Mouse (Mus musculus) bone marrow macrophage, adult 2 months (primary cell): ENCODE measurements at regions not wholly inside any gene's neighbourhood (a gene's known extent, or its start where the extent isn't known, plus 50 kb on each side); places are given as distances from the start of the nearest gene placed in this dataset.

Source experiments
- CTCF ChIP-seq: IDR thresholded peaks from 2 replicates; pipeline ENCODE4 v1.5.1; 2012; ENCODE audit warnings: low read depth, mild to moderate bottlenecking, low read length, moderate library complexity
- POLR2A ChIP-seq: IDR thresholded peaks from 2 replicates; pipeline ENCODE4 v1.6.1; 2012; ENCODE audit warnings: mild to moderate bottlenecking, low read depth, low read length, borderline replicate concordance

DNA sequence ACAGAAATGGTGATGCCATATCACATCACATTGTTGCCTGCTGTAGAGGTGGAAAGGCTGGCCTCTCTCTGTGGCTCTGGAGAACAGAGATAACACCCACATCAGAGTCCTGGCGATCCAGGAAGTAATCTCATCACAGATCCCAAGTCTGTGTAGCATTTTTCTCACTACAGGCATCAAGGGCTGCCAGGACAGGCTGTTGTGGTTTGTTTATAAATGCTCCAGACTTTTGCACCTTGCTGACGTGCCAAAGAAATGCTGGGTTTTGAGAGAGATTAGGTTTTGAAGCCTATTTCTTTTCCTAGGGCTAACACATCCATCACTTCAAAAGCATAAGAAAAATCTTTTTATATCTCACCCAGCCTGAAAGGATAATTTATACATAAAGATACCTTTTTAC, 76.3 kb downstream of the Drd1 start:
- TF ChIP-seq CTCF (no peak), POLR2A (no peak)
